Mouse (Mus musculus): ENCODE measurements at regions not wholly inside any gene's neighbourhood (a gene's known extent, or its start where the extent isn't known, plus 50 kb on each side); places are given as distances from the start of the nearest gene placed in this dataset.

DNA sequence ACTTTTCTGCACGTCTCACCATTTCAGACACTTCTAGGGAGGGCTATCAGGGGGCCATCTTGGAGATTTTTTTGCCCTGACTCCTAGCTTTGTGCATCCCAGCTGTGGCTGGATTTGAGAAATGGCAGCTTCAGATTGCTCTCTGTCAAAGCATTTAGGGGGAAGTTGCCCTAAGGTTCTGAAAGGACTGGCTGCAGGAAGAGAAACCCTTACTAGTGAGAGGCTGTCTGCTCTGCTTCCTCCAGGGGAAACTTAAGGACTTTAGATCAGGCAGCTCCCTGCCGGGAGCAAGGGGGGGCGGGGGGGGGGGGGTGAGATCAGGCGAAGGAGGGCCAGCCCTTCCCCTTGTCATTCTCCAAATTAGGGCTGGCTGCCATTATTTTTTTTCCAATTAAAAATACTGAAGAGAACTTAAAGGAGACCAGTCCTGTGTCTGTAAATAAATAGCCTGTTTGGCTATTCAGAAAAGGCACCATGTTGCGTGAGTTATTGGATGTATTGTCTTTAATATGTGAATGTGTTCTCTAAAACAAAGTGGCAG is 141.7 kb upstream of the Tbl1xr1 start:
- 39% methylated on average over 5 of the region's 5 CpGs for WGBS
- Histone ChIP-seq H3K79me2 (ENCODE audit: control insufficient read depth, insufficient read depth, low read length) (no peaks in the 10 kb centered on the region), H3K27me3 (ENCODE audit: control insufficient read depth, insufficient read depth, low read length) (no peaks in the 10 kb centered on the region), H3K27ac (replicated peaks; ENCODE audit: insufficient read depth, low read depth, low read length) (peak overlapping the region; percentile 59; the same call in 1 of the 2 replicates), H3K4me3 (ENCODE audit: insufficient read depth, low read depth, low read length) (no peak overlapping the region), H3K36me3 (ENCODE audit: control insufficient read depth, insufficient read depth, low read length) (no peaks in the 10 kb centered on the region), H3K4me1 (ENCODE audit: control insufficient read depth, insufficient read depth, low read length) (peaks cover 13% of the 10 kb centered on the region), H3K9ac (ENCODE audit: low read depth, low read length) (no peak overlapping the region; the same call in 1 of the 2 replicates)
- TF ChIP-seq POLR2A (IDR thresholded peaks at IDR 0.05; ENCODE audit: extremely low read depth, insufficient read depth, low read length) (no peak), CTCF (IDR thresholded peaks at IDR 0.05; ENCODE audit: low read depth, low read length) (no peak)
- peak; percentile 32 for DNase-seq (ENCODE audit: extremely low read depth, low read depth, low spot score)

- H3K27ac ChIP-seq (replicated peaks; ENCODE audit: insufficient read depth, low read depth, low read length) = peak overlapping the region; percentile 78
- peak; percentile 99 for DNase-seq (ENCODE audit: extremely low read depth, low read depth, low spot score)
- H3K4me3 ChIP-seq (ENCODE audit: insufficient read depth, low read depth, low read length) = peak overlapping the region; percentile 38; the same call in 1 of the 2 replicates
- no peaks in the 10 kb centered on the region for H3K79me2 ChIP-seq (ENCODE audit: control insufficient read depth, insufficient read depth, low read length)
- H3K9ac ChIP-seq (ENCODE audit: low read depth, low read length) = peak overlapping the region; percentile 54; the same call in 1 of the 2 replicates
- peaks cover 13% of the 10 kb centered on the region for H3K4me1 ChIP-seq (ENCODE audit: control insufficient read depth, insufficient read depth, low read length)
- H3K36me3 ChIP-seq (ENCODE audit: control insufficient read depth, insufficient read depth, low read length) = no peaks in the 10 kb centered on the region
- no peak for TF ChIP-seq CTCF (IDR thresholded peaks at IDR 0.05; ENCODE audit: low read depth, low read length)
- no peak for TF ChIP-seq POLR2A (IDR thresholded peaks at IDR 0.05; ENCODE audit: extremely low read depth, insufficient read depth, low read length)
- no peaks in the 10 kb centered on the region for H3K27me3 ChIP-seq (ENCODE audit: control insufficient read depth, insufficient read depth, low read length)
- WGBS = under 1% methylated on average over 24 of the region's 24 CpGs
Measured at GRCm38 (mm10) chr3:21935571-21936261, 140.7 kb upstream of the Tbl1xr1 start.

DNA sequence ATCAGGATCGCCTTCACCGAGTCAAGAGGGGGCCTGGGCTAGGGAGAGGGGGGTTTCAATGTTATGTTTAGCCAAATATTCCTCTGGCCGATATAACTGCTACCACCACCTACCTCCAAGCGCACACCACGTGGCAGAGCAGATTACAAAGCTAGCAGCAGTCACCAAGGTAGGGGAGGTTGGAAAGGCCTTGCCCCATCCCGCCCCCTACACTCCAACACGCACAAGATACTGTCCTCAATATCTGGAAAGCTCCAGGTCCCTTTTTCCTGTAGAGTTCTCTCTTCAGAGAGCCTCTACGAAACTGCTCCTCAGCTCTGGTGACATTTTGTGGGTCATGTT is 140.2 kb upstream of the Tbl1xr1 start:
- 10% methylated on average over 8 of the region's 8 CpGs for WGBS
- H3K27ac ChIP-seq (replicated peaks; ENCODE audit: insufficient read depth, low read depth, low read length) = no peak overlapping the region
- H3K27me3 ChIP-seq (ENCODE audit: control insufficient read depth, insufficient read depth, low read length) = no peaks in the 10 kb centered on the region
- H3K79me2 ChIP-seq (ENCODE audit: control insufficient read depth, insufficient read depth, low read length) = no peaks in the 10 kb centered on the region
- no peak overlapping the region; the same call in 1 of the 2 replicates for H3K4me3 ChIP-seq (ENCODE audit: insufficient read depth, low read depth, low read length)
- DNase-seq (ENCODE audit: extremely low read depth, low read depth, low spot score) = no peak
- peak overlapping the region; percentile 54; the same call in 1 of the 2 replicates for H3K9ac ChIP-seq (ENCODE audit: low read depth, low read length)
- TF ChIP-seq POLR2A (IDR thresholded peaks at IDR 0.05; ENCODE audit: extremely low read depth, insufficient read depth, low read length) (no peak), CTCF (IDR thresholded peaks at IDR 0.05; ENCODE audit: low read depth, low read length) (no peak)
- no peaks in the 10 kb centered on the region for H3K36me3 ChIP-seq (ENCODE audit: control insufficient read depth, insufficient read depth, low read length)
- peaks cover 13% of the 10 kb centered on the region for H3K4me1 ChIP-seq (ENCODE audit: control insufficient read depth, insufficient read depth, low read length)

DNA sequence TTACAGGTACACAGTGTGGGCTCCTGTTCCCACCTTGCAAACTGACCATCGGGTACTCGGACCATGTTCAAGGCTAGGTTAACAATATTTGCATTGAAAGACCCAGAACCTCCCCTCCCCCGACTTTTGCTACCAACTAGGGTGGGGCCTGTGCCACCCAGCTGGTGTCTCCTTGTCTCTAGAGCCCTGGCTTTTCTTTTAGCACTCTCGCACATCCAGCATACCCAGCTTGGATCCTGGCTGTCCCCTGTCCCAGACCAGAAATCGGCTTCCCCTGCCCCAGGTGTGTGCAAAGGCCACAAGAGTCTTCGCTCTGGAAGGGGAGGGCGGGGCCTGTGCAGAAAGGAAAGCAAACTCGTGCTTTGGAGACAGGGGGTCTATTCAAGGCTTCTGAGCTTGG is 139.8 kb upstream of the Tbl1xr1 start:
- 40% methylated on average over 8 of the region's 8 CpGs for WGBS
- no peak for DNase-seq (ENCODE audit: extremely low read depth, low read depth, low spot score)
- Histone ChIP-seq H3K4me3 (ENCODE audit: insufficient read depth, low read depth, low read length) (no peak overlapping the region), H3K4me1 (ENCODE audit: control insufficient read depth, insufficient read depth, low read length) (peaks cover 10% of the 10 kb centered on the region), H3K27me3 (ENCODE audit: control insufficient read depth, insufficient read depth, low read length) (no peaks in the 10 kb centered on the region), H3K27ac (replicated peaks; ENCODE audit: insufficient read depth, low read depth, low read length) (no peak overlapping the region), H3K9ac (ENCODE audit: low read depth, low read length) (no peak overlapping the region), H3K36me3 (ENCODE audit: control insufficient read depth, insufficient read depth, low read length) (no peaks in the 10 kb centered on the region), H3K79me2 (ENCODE audit: control insufficient read depth, insufficient read depth, low read length) (no peaks in the 10 kb centered on the region)
- no peak for TF ChIP-seq CTCF (IDR thresholded peaks at IDR 0.05; ENCODE audit: low read depth, low read length)
- no peak for TF ChIP-seq POLR2A (IDR thresholded peaks at IDR 0.05; ENCODE audit: extremely low read depth, insufficient read depth, low read length)

GRCm38 (mm10) chr3:21937281-21938035 is 139.0 kb upstream of the Tbl1xr1 start:
- Histone ChIP-seq H3K27me3 (ENCODE audit: control insufficient read depth, insufficient read depth, low read length) (no peaks in the 10 kb centered on the region), H3K79me2 (ENCODE audit: control insufficient read depth, insufficient read depth, low read length) (no peaks in the 10 kb centered on the region), H3K9ac (ENCODE audit: low read depth, low read length) (no peak overlapping the region), H3K4me3 (ENCODE audit: insufficient read depth, low read depth, low read length) (no peak overlapping the region), H3K27ac (replicated peaks; ENCODE audit: insufficient read depth, low read depth, low read length) (no peak overlapping the region), H3K4me1 (ENCODE audit: control insufficient read depth, insufficient read depth, low read length) (peaks cover 4% of the 10 kb centered on the region; the same call in 1 of the 2 replicates), H3K36me3 (ENCODE audit: control insufficient read depth, insufficient read depth, low read length) (no peaks in the 10 kb centered on the region)
- TF ChIP-seq CTCF (IDR thresholded peaks at IDR 0.05; ENCODE audit: low read depth, low read length) (no peak), POLR2A (IDR thresholded peaks at IDR 0.05; ENCODE audit: extremely low read depth, insufficient read depth, low read length) (no peak)
- 83% methylated on average over 7 of the region's 7 CpGs for WGBS
- no peak for DNase-seq (ENCODE audit: extremely low read depth, low read depth, low spot score)
